8 mouse cellular contexts compared by ENCODE assay signal in genomic region chr5:95970845-95971244, GRCm38 (mm10). TPM values are rescaled to one million over a fixed set of nuclear protein-coding genes. Genes with fewer than 3 reads are reported as not detected.
DNase-seq lines count a peak whose midpoint lies in the region; ATAC-seq and TF ChIP-seq lines count a peak whose summit lies in the region.

No protein-coding gene starts in this region.

- no peak overlapping the region for H3K27ac ChIP-seq in kidney, embryonic 15.5 days
- H3K27ac ChIP-seq in intestine, postnatal 0 days (ENCODE audit: low read depth, low read length) = no peak overlapping the region
- no peak overlapping the region for H3K27ac ChIP-seq in limb, embryonic 11.5 days (replicated peaks; ENCODE audit: low read depth, low read length)

- H3K9me3 ChIP-seq in kidney, embryonic 15.5 days (replicated peaks) = no peaks in the 10 kb centered on the region
- H3K9me3 ChIP-seq in intestine, postnatal 0 days (ENCODE audit: control insufficient read depth) = no peaks in the 10 kb centered on the region
- no peaks in the 10 kb centered on the region for H3K9me3 ChIP-seq in limb, embryonic 11.5 days (ENCODE audit: control insufficient read depth, low read length)

- ATAC-seq in kidney, embryonic 15.5 days (replicated peaks; ENCODE audit: low FRiP score) = no peak
- no peak for ATAC-seq in intestine, postnatal 0 days
- no peak for ATAC-seq in limb, embryonic 11.5 days (ENCODE audit: insufficient number of reproducible peaks, low FRiP score, low TSS enrichment, low read depth)

- no peak overlapping the region for H3K4me2 ChIP-seq in kidney, embryonic 15.5 days
- no peak overlapping the region for H3K4me2 ChIP-seq in intestine, postnatal 0 days (replicated peaks; ENCODE audit: low read depth)
- H3K4me2 ChIP-seq in limb, embryonic 11.5 days (ENCODE audit: low read depth, severe bottlenecking) = no peak overlapping the region

- H3K4me1 ChIP-seq in kidney, embryonic 15.5 days = no peaks in the 10 kb centered on the region
- H3K4me1 ChIP-seq in intestine, postnatal 0 days (replicated peaks; ENCODE audit: control insufficient read depth, insufficient read depth, low read length) = no peaks in the 10 kb centered on the region
- no peaks in the 10 kb centered on the region for H3K4me1 ChIP-seq in limb, embryonic 11.5 days (ENCODE audit: control insufficient read depth, insufficient read depth, low read length)

- 40% methylated on average over 6 of the region's 6 CpGs for WGBS in kidney, embryonic 15.5 days
- 37% methylated on average over 6 of the region's 6 CpGs for WGBS in intestine, postnatal 0 days
- 36% methylated on average over 6 of the region's 6 CpGs for WGBS in limb, embryonic 11.5 days

- H3K4me3 ChIP-seq in kidney, embryonic 15.5 days (replicated peaks) = no peak overlapping the region
- H3K4me3 ChIP-seq in intestine, postnatal 0 days (ENCODE audit: low read depth, low read length) = no peak overlapping the region
- no peak overlapping the region for H3K4me3 ChIP-seq in limb, embryonic 11.5 days (ENCODE audit: low read depth, low read length)

- no peaks in the 10 kb centered on the region for H3K27me3 ChIP-seq in kidney, embryonic 15.5 days
- no peaks in the 10 kb centered on the region for H3K27me3 ChIP-seq in intestine, postnatal 0 days (replicated peaks; ENCODE audit: control insufficient read depth, insufficient read depth, low read length)
- no peaks in the 10 kb centered on the region for H3K27me3 ChIP-seq in limb, embryonic 11.5 days (ENCODE audit: control insufficient read depth, insufficient read depth, low read length)

- H3K36me3 ChIP-seq in kidney, embryonic 15.5 days = no peaks in the 10 kb centered on the region
- no peaks in the 10 kb centered on the region for H3K36me3 ChIP-seq in intestine, postnatal 0 days (ENCODE audit: control insufficient read depth, insufficient read depth)
- H3K36me3 ChIP-seq in limb, embryonic 11.5 days (ENCODE audit: control insufficient read depth, insufficient read depth, low read length) = no peaks in the 10 kb centered on the region

- TF ChIP-seq CTCF in intestine, postnatal 0 days (IDR thresholded peaks at IDR 0.05; ENCODE audit: low read depth) = peak; percentile 74

- no peak overlapping the region for H3K9ac ChIP-seq in kidney, embryonic 15.5 days
- no peak overlapping the region for H3K9ac ChIP-seq in intestine, postnatal 0 days (ENCODE audit: low read depth, low read length)
- no peak overlapping the region for H3K9ac ChIP-seq in limb, embryonic 11.5 days (ENCODE audit: low read length)

- peak; percentile 44 for DNase-seq in kidney, adult 18-20 months
- peak; percentile 62 for DNase-seq in R1 (ENCODE audit: low read depth, low spot score)
- peak; percentile 59 to 73 for DNase-seq in cerebellum, postnatal 14 days
- DNase-seq in limb, embryonic 11.5 days (ENCODE audit: low spot score) = peak; percentile 70
- peak; percentile 38 to 77 for DNase-seq in right cerebral cortex, postnatal 10 days (ENCODE audit: low spot score in 2 of 2)
- DNase-seq in Muller cell, postnatal 12 days (ENCODE audit: inconsistent ontology term) = no peak

RNA-seq across cellular contexts. Expression of gene Cxcl13, which starts 14.1 kb away (rescaled TPM):
- 7.2 and 8.9 TPM in 2 replicates for polyA plus RNA-seq in kidney, embryonic 15.5 days (2015; fragmentation: Nextera tagmentation; extraction: Ambion mirVana)
- polyA plus RNA-seq in intestine, postnatal 0 days (2015; fragmentation: Nextera tagmentation; extraction: Ambion mirVana) = 17.0 and 20.1 TPM in 2 replicates
- not detected in 2 replicates for polyA plus RNA-seq in limb, embryonic 11.5 days (2014; fragmentation: Nextera tagmentation; extraction: Ambion mirVana)
